Mouse (Mus musculus) frontal cortex, postnatal 25 days (tissue): ENCODE results near the gene Cdnf.

Experiments
- DNase-seq, 2 experiments: peaks; one replicate each; pipeline ENCODE4 v3.0.0; 2022; ENCODE audit warnings: low spot score in 2 of 2

The Cdnf gene

GRCm38 (mm10) chr2:3512552-3513454 lies at the start of gene Cdnf, which contains the start of the genes Gm45902 and Hspa14:
TSS of gene Cdnf (plus strand) at chr2:3513030.
TSS of gene Gm45902 (minus strand) at chr2:3512790.
TSS of gene Hspa14 (minus strand) at chr2:3512814.
- DNase-seq: peak; percentile 93 to 95

- no peak for DNase-seq
Observed at GRCm38 (mm10) chr2:3473891-3474290, 38.9 kb upstream of the Cdnf start.

- DNase-seq: peak; percentile 40 to 44
Observed at GRCm38 (mm10) chr2:3474361-3474805, 38.4 kb upstream of the Cdnf start.

- DNase-seq: peak; percentile 82 to 94
Observed at GRCm38 (mm10) chr2:3474861-3475283, 38.0 kb upstream of the Cdnf start, which contains the start of gene Suv39h2. TSS of gene Suv39h2 (minus strand) at chr2:3475031.

- DNase-seq: no peak
Observed at GRCm38 (mm10) chr2:3475746-3476251, 37.0 kb upstream of the Cdnf start.

- no peak for DNase-seq
Observed at GRCm38 (mm10) chr2:3480239-3480638, 32.6 kb upstream of the Cdnf start.

GRCm38 (mm10) chr2:3489816-3490215 lies 23.0 kb upstream of the Cdnf start:
- DNase-seq: no peak

- no peak for DNase-seq
Observed at GRCm38 (mm10) chr2:3493833-3494409, 18.9 kb upstream of the Cdnf start.

- DNase-seq: no peak
Observed at GRCm38 (mm10) chr2:3499543-3499942, 13.3 kb upstream of the Cdnf start.

GRCm38 (mm10) chr2:3500886-3501285 lies 11.9 kb upstream of the Cdnf start:
- no peak for DNase-seq

GRCm38 (mm10) chr2:3512076-3512475 lies 754 bp upstream of the Cdnf start:
- DNase-seq: peak in 1 of 2 experiments; percentile 6

- DNase-seq: no peak
Observed at GRCm38 (mm10) chr2:3522558-3522957, 9.7 kb downstream of the Cdnf start.

- no peak for DNase-seq
Observed at GRCm38 (mm10) chr2:3526288-3526687, 13.5 kb downstream of the Cdnf start.

- DNase-seq: no peak
Observed at GRCm38 (mm10) chr2:3541307-3542079, 28.7 kb downstream of the Cdnf start.

- DNase-seq: no peak
Observed at GRCm38 (mm10) chr2:3546055-3546454, 33.2 kb downstream of the Cdnf start.

GRCm38 (mm10) chr2:3546588-3546987 lies 33.8 kb downstream of the Cdnf start:
- DNase-seq: peak; percentile 20 to 22

- DNase-seq: no peak
Observed at GRCm38 (mm10) chr2:3570186-3570585, 57.4 kb downstream of the Cdnf start, which contains the start of gene Fam107b. TSS of gene Fam107b (plus strand) at chr2:3570488.

- no peak for DNase-seq
Observed at GRCm38 (mm10) chr2:3570606-3571005, 57.8 kb downstream of the Cdnf start.

- no peak for DNase-seq
Observed at GRCm38 (mm10) chr2:3573883-3574282, 61.1 kb downstream of the Cdnf start.

- no peak for DNase-seq
Observed at GRCm38 (mm10) chr2:3575140-3575539, 62.3 kb downstream of the Cdnf start.
